ENCODE assay signal across 8 mouse cellular contexts in the genomic region with DNA sequence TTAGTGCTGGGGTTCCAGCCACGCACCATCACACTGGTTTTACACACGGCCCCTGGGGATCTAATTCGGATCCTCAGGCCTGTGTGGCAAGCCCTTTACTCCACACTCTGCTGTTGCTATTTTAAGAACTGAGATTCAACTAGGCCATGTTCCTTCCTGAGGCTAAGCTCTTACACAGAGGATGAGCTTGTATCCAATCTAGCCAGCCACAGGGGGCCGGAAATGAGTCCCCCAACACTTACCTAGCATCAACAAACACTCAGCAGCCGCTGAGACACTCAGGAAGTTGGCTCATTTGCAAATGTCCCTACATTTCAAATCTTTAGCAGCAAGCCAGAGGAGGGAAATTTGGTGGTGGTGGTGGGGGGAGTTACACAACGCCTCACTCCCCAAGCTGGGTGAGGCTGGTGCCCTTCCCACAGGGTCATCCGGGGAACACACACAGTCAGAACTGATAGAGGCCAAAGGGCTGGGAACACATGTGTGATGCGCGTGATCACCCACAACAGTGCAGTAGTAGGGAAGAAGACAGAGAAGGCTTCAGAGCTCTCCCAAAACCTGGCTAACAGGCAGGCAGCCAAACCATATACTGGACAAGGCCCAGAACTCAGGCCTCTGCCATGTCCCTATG. TPM values are rescaled to one million over a fixed set of nuclear protein-coding genes. Genes with fewer than 3 reads are reported as not detected.
DNase-seq lines count a peak whose midpoint lies in the region; ATAC-seq and TF ChIP-seq lines count a peak whose summit lies in the region.

No protein-coding gene starts in this region.

- peak overlapping the region; percentile 32; the same call in 1 of the 2 replicates for H3K27ac ChIP-seq in embryonic fibroblast, embryonic 13.5 days (ENCODE audit: insufficient read depth, low read length)
- H3K27ac ChIP-seq in lung, postnatal 0 days (ENCODE audit: low read length): peak overlapping the region; percentile 88
- H3K27ac ChIP-seq in forebrain, embryonic 12.5 days: no peak overlapping the region

- DNase-seq in adrenal gland, postnatal 14 days: peak; percentile 51
- no peak for DNase-seq in adrenal gland, adult 8-10 months
- peak; percentile 71 for DNase-seq in 3134 (ENCODE audit: extremely low read depth, insufficient read length, low spot score)
- DNase-seq in lung, postnatal 0 days (ENCODE audit: low spot score): peak; percentile 92
- DNase-seq in right cerebral cortex, postnatal 4 days: no peak

- TF ChIP-seq EP300 in lung, postnatal 0 days (IDR thresholded peaks at IDR 0.05): peak; percentile 88

- no peak overlapping the region for H3K9ac ChIP-seq in lung, postnatal 0 days (replicated peaks; ENCODE audit: low read depth)
- H3K9ac ChIP-seq in forebrain, embryonic 12.5 days: no peak overlapping the region

- no peaks in the 10 kb centered on the region for H3K27me3 ChIP-seq in lung, postnatal 0 days (replicated peaks; ENCODE audit: insufficient read depth, low read length)
- no peaks in the 10 kb centered on the region for H3K27me3 ChIP-seq in forebrain, embryonic 12.5 days

- H3K4me3 ChIP-seq in embryonic fibroblast, embryonic 13.5 days (ENCODE audit: insufficient read depth, low read length): no peak overlapping the region
- no peak overlapping the region for H3K4me3 ChIP-seq in lung, postnatal 0 days (ENCODE audit: low read depth, low read length)
- no peak overlapping the region for H3K4me3 ChIP-seq in forebrain, embryonic 12.5 days (replicated peaks)

- no peak for TF ChIP-seq CTCF in embryonic fibroblast, embryonic 13.5 days (IDR thresholded peaks at IDR 0.05; ENCODE audit: borderline replicate concordance, insufficient read depth, low read length)
- no peak for TF ChIP-seq CTCF in lung, postnatal 0 days (IDR thresholded peaks at IDR 0.05)

- no peak for TF ChIP-seq POLR2A in embryonic fibroblast, embryonic 13.5 days (IDR thresholded peaks at IDR 0.05; ENCODE audit: low read depth, low read length)

- ATAC-seq in lung, postnatal 0 days: peak; percentile 80
- ATAC-seq in megakaryocyte-erythroid progenitor cell, adult 5-6 weeks (replicated peaks; ENCODE audit: low FRiP score, low TSS enrichment, poor library complexity, severe bottlenecking): no peak
- no peak for ATAC-seq in forebrain, embryonic 12.5 days (ENCODE audit: low FRiP score)

- H3K4me1 ChIP-seq in embryonic fibroblast, embryonic 13.5 days (ENCODE audit: control insufficient read depth, insufficient read depth, low read length): peaks cover 2% of the 10 kb centered on the region; the same call in 1 of the 2 replicates
- peaks cover 17% of the 10 kb centered on the region; the same call in 1 of the 2 replicates for H3K4me1 ChIP-seq in lung, postnatal 0 days (ENCODE audit: insufficient read depth, low read depth, low read length)
- peaks cover 10% of the 10 kb centered on the region for H3K4me1 ChIP-seq in forebrain, embryonic 12.5 days

- no peaks in the 10 kb centered on the region for H3K36me3 ChIP-seq in lung, postnatal 0 days (ENCODE audit: insufficient read depth, low read length)
- H3K36me3 ChIP-seq in forebrain, embryonic 12.5 days (replicated peaks): no peaks in the 10 kb centered on the region

- no peaks in the 10 kb centered on the region for H3K9me3 ChIP-seq in lung, postnatal 0 days (ENCODE audit: low read length)
- H3K9me3 ChIP-seq in forebrain, embryonic 12.5 days: no peaks in the 10 kb centered on the region

- no peak overlapping the region for H3K4me2 ChIP-seq in lung, postnatal 0 days (replicated peaks; ENCODE audit: low read depth, low read length)
- H3K4me2 ChIP-seq in forebrain, embryonic 12.5 days: no peak overlapping the region

- WGBS in lung, postnatal 0 days: 15% methylated on average over 9 of the region's 9 CpGs
- WGBS in forebrain, embryonic 12.5 days: 71% methylated on average over 9 of the region's 9 CpGs

RNA-seq across cellular contexts. Expression of a gene that starts 2.4 kb away (rescaled TPM):
- total RNA-seq in adrenal gland, postnatal 14 days (2021): 11.7 and 12.7 TPM in 2 replicates
- 10 to 100 TPM; 18.6 to 50.4 (median 35.4) TPM for total RNA-seq in adrenal gland, adult 8-10 months (2022)
- polyA plus RNA-seq in embryonic fibroblast, embryonic 13.5 days (2011; ENCODE audit: insufficient read length, low read depth, missing spikeins): 37.2 and 41.3 TPM in 2 replicates
- 20.0 and 29.8 TPM in 2 replicates for polyA plus RNA-seq in lung, postnatal 0 days (2015; fragmentation: Nextera tagmentation; extraction: Ambion mirVana)
- not detected in 2 replicates for total RNA-seq in megakaryocyte-erythroid progenitor cell, adult 5-6 weeks (2014; fragmentation: Nextera tagmentation)
- total RNA-seq in megakaryocyte-erythroid progenitor cell, adult 5-6 weeks (2017): 0.09 TPM in 1 of 2 replicates, not detected in the other
- polyA plus RNA-seq in forebrain, embryonic 12.5 days (2016; fragmentation: Nextera tagmentation; extraction: Ambion mirVana): 2.5 and 2.7 TPM in 2 replicates

RNA-seq across cellular contexts. Expression of a gene that starts 25.5 kb away (rescaled TPM):
- 40.7 and 41.9 TPM in 2 replicates for total RNA-seq in adrenal gland, postnatal 14 days (2021)
- 10 to 100 TPM; 60.4 to 66.7 (median 65.7) TPM for total RNA-seq in adrenal gland, adult 8-10 months (2022)
- polyA plus RNA-seq in embryonic fibroblast, embryonic 13.5 days (2011; ENCODE audit: insufficient read length, low read depth, missing spikeins): 43.9 and 47.1 TPM in 2 replicates
- polyA plus RNA-seq in lung, postnatal 0 days (2015; fragmentation: Nextera tagmentation; extraction: Ambion mirVana): 23.3 and 24.6 TPM in 2 replicates
- 37.2 and 49.8 TPM in 2 replicates for total RNA-seq in megakaryocyte-erythroid progenitor cell, adult 5-6 weeks (2014; fragmentation: Nextera tagmentation)
- 43.3 and 46.5 TPM in 2 replicates for total RNA-seq in megakaryocyte-erythroid progenitor cell, adult 5-6 weeks (2017)
- 24.1 and 27.3 TPM in 2 replicates for polyA plus RNA-seq in forebrain, embryonic 12.5 days (2016; fragmentation: Nextera tagmentation; extraction: Ambion mirVana)

RNA-seq across cellular contexts. Expression of a gene that starts 40.5 kb away (rescaled TPM):
- 33.5 and 42.5 TPM in 2 replicates for total RNA-seq in adrenal gland, postnatal 14 days (2021)
- 10 to 100 TPM; 32.6 to 42.3 (median 37.4) TPM for total RNA-seq in adrenal gland, adult 8-10 months (2022)
- 31.5 and 38.9 TPM in 2 replicates for polyA plus RNA-seq in embryonic fibroblast, embryonic 13.5 days (2011; ENCODE audit: insufficient read length, low read depth, missing spikeins)
- polyA plus RNA-seq in lung, postnatal 0 days (2015; fragmentation: Nextera tagmentation; extraction: Ambion mirVana): 54.6 and 57.5 TPM in 2 replicates
- total RNA-seq in megakaryocyte-erythroid progenitor cell, adult 5-6 weeks (2014; fragmentation: Nextera tagmentation): 22.3 and 28.1 TPM in 2 replicates
- total RNA-seq in megakaryocyte-erythroid progenitor cell, adult 5-6 weeks (2017): 28.3 and 46.0 TPM in 2 replicates
- 85.4 and 86.1 TPM in 2 replicates for polyA plus RNA-seq in forebrain, embryonic 12.5 days (2016; fragmentation: Nextera tagmentation; extraction: Ambion mirVana)

RNA-seq across cellular contexts. Expression of a gene that starts 54.7 kb away (rescaled TPM):
- total RNA-seq in adrenal gland, postnatal 14 days (2021): 33.0 and 37.0 TPM in 2 replicates
- total RNA-seq in adrenal gland, adult 8-10 months (2022): 10 to 100 TPM; 47.0 to 55.8 (median 53.3) TPM
- polyA plus RNA-seq in embryonic fibroblast, embryonic 13.5 days (2011; ENCODE audit: insufficient read length, low read depth, missing spikeins): 31.6 and 33.6 TPM in 2 replicates
- polyA plus RNA-seq in lung, postnatal 0 days (2015; fragmentation: Nextera tagmentation; extraction: Ambion mirVana): 41.0 and 43.6 TPM in 2 replicates
- 37.7 and 46.7 TPM in 2 replicates for total RNA-seq in megakaryocyte-erythroid progenitor cell, adult 5-6 weeks (2014; fragmentation: Nextera tagmentation)
- total RNA-seq in megakaryocyte-erythroid progenitor cell, adult 5-6 weeks (2017): 70.5 and 93.3 TPM in 2 replicates
- 66.6 and 70.5 TPM in 2 replicates for polyA plus RNA-seq in forebrain, embryonic 12.5 days (2016; fragmentation: Nextera tagmentation; extraction: Ambion mirVana)

RNA-seq across cellular contexts. Expression of a gene that starts 54.8 kb away (rescaled TPM):
- total RNA-seq in adrenal gland, postnatal 14 days (2021): 17.4 and 23.5 TPM in 2 replicates
- total RNA-seq in adrenal gland, adult 8-10 months (2022): 10 to 100 TPM; 32.6 to 45.6 (median 42.3) TPM
- 9.9 and 10.4 TPM in 2 replicates for polyA plus RNA-seq in embryonic fibroblast, embryonic 13.5 days (2011; ENCODE audit: insufficient read length, low read depth, missing spikeins)
- 8.4 and 9.6 TPM in 2 replicates for polyA plus RNA-seq in lung, postnatal 0 days (2015; fragmentation: Nextera tagmentation; extraction: Ambion mirVana)
- total RNA-seq in megakaryocyte-erythroid progenitor cell, adult 5-6 weeks (2014; fragmentation: Nextera tagmentation): 11.0 and 16.9 TPM in 2 replicates
- 3.2 and 14.1 TPM in 2 replicates for total RNA-seq in megakaryocyte-erythroid progenitor cell, adult 5-6 weeks (2017)
- 29.5 and 30.6 TPM in 2 replicates for polyA plus RNA-seq in forebrain, embryonic 12.5 days (2016; fragmentation: Nextera tagmentation; extraction: Ambion mirVana)

Comparison
In these comparisons a context has a peak if more than half of its experiments do, and no peak if none do; other contexts are left out.
1. DNase-seq: peak in adrenal gland, postnatal 14 days (single experiment), 3134 (single experiment) and lung, postnatal 0 days (single experiment); none in adrenal gland, adult 8-10 months (single experiment) and right cerebral cortex, postnatal 4 days (single experiment).
2. RNA of a gene that starts 2.4 kb away (total RNA-seq): 18.6 to 50.4 TPM in adrenal gland, adult 8-10 months and 11.7 to 12.7 TPM in adrenal gland, postnatal 14 days; 0.09 TPM in megakaryocyte-erythroid progenitor cell, adult 5-6 weeks; every median in the first group is over 10 times any median in the second.